Mouse (Mus musculus) myocyte (in vitro differentiated cells): Measurements from ENCODE around the gene Epo. TPM values are rescaled to one million over a fixed set of nuclear protein-coding genes. Genes with fewer than 3 reads are reported as not detected.

ENCODE experiments used
- H3K27me3 ChIP-seq: one replicate; pipeline ENCODE4 v1.6.1; 2011; ENCODE audit not compliant: control insufficient read depth, insufficient read depth, insufficient read length
- H3K36me3 ChIP-seq: one replicate; pipeline ENCODE4 v1.6.1; 2011; ENCODE audit not compliant: control insufficient read depth, insufficient read depth
- H3K4me2 ChIP-seq: one replicate; pipeline ENCODE4 v1.6.1; 2011; ENCODE audit warnings: low read depth, control low read depth
- H3K4me3 ChIP-seq: one replicate; pipeline ENCODE4 v1.5.1; 2011; ENCODE audit warnings: mild to moderate bottlenecking, control low read depth, moderate library complexity
- H3K79me2 ChIP-seq: one replicate; pipeline ENCODE4 v1.6.1; 2011; ENCODE audit not compliant: control insufficient read depth, insufficient read depth
- H3ac ChIP-seq: one replicate; pipeline ENCODE4 v1.6.1; 2011; ENCODE audit not compliant: control insufficient read depth, insufficient read length
- CEBPB ChIP-seq: IDR thresholded peaks from 2 replicates; pipeline ENCODE4 v1.6.1; 2011; ENCODE audit warnings: mild to moderate bottlenecking, moderate library complexity; ENCODE audit not compliant: poor library complexity, insufficient read depth, severe bottlenecking
- E2F4 ChIP-seq: IDR thresholded peaks from one replicate; pipeline ENCODE4 v1.6.1; 2011; ENCODE audit warnings: mild to moderate bottlenecking, control low read depth, moderate library complexity; ENCODE audit not compliant: insufficient read depth
- MAX ChIP-seq: IDR thresholded peaks from one replicate; pipeline ENCODE4 v1.6.1; 2011; ENCODE audit warnings: low read depth, mild to moderate bottlenecking, control low read depth
- MYOD1 ChIP-seq, 3 experiments: IDR thresholded peaks; one replicate each; pipeline ENCODE4 v1.6.1; 2011; ENCODE audit warnings: control low read depth in 2 of 3, low read depth in 2 of 3, mild to moderate bottlenecking in 2 of 3, moderate library complexity in 1 of 3; ENCODE audit not compliant: insufficient read length in 2 of 3, control insufficient read depth in 1 of 3
- MYOG ChIP-seq, 3 experiments: IDR thresholded peaks; one replicate each; pipeline ENCODE4 v1.6.1; 2011; ENCODE audit warnings: control low read depth in 2 of 3, low read depth in 2 of 3, mild to moderate bottlenecking in 2 of 3; ENCODE audit not compliant: insufficient read length in 2 of 3, control insufficient read depth in 1 of 3, insufficient read depth in 1 of 3
- POLR2A ChIP-seq: IDR thresholded peaks from one replicate; pipeline ENCODE4 v1.6.1; 2011; ENCODE audit warnings: low read depth, mild to moderate bottlenecking, control low read depth, moderate library complexity; ENCODE audit not compliant: insufficient read length
- POLR2AphosphoS2 ChIP-seq: IDR thresholded peaks from one replicate; pipeline ENCODE4 v1.6.1; 2011; ENCODE audit warnings: low read depth, control low read depth; ENCODE audit not compliant: insufficient read length
- REST ChIP-seq: IDR thresholded peaks from one replicate; pipeline ENCODE4 v1.6.1; 2011; ENCODE audit warnings: mild to moderate bottlenecking, control low read depth, moderate library complexity; ENCODE audit not compliant: insufficient read depth, insufficient read length
- SRF ChIP-seq: IDR thresholded peaks from one replicate; pipeline ENCODE4 v1.6.1; 2011; ENCODE audit warnings: low read depth; ENCODE audit not compliant: control insufficient read depth, insufficient read length
- TCF12 ChIP-seq: IDR thresholded peaks from one replicate; pipeline ENCODE4 v1.6.1; 2011; ENCODE audit warnings: mild to moderate bottlenecking, control low read depth; ENCODE audit not compliant: poor library complexity, insufficient read depth, severe bottlenecking
- TCF3 ChIP-seq: IDR thresholded peaks from one replicate; pipeline ENCODE4 v1.6.1; 2011; ENCODE audit warnings: low read depth, control low read depth; ENCODE audit not compliant: insufficient read length
- USF1 ChIP-seq: IDR thresholded peaks from one replicate; pipeline ENCODE4 v1.6.1; 2011; ENCODE audit warnings: low read depth, mild to moderate bottlenecking, control low read depth, moderate library complexity
- polyA plus RNA-seq: library from polyadenylated mRNA; unstranded; fragments of >200 nt; fragmentation: generic; extraction: Trizol; gene quantifications from one replicate; pipeline ENCODE4 v1.2.1, GENCODE M21; 2012; ENCODE audit warnings: missing spikeins

Epo gene
- polyA plus RNA-seq, 1 experiment = not detected

DNA sequence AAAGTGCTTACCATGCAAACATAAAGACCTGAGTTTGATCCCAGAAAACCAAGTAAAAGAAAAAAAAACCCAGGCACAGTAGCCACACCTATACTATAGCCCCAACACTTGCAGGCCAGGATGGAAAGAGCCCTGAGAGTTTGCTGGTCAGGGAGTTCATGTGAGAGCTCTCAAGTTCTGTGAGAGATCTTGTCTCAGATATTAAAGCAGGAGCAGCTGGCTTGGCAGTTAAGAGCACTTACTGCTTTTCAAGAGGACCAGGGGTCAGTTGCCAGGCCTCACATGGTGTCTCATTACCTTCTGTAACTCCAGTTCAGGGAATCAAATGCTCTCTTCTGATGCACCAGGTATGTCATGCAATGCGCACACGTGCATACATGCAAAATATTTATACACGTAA lies 1.7 kb upstream of the Epo start:
- H3K36me3 ChIP-seq = no peaks in the 10 kb centered on the region
- TF ChIP-seq SRF (no peak), MYOD1 (IDR thresholded peaks at IDR 0.05; ENCODE audit: control insufficient read depth in 1 of 3, insufficient read length in 2 of 3, low read depth in 2 of 3) (no peak), MAX (no peak), REST (no peak), E2F4 (no peak), TCF12 (no peak), USF1 (no peak), POLR2A (no peak), MYOG (IDR thresholded peaks at IDR 0.05; ENCODE audit: control insufficient read depth in 1 of 3, insufficient read depth in 1 of 3, insufficient read length in 2 of 3, low read depth in 2 of 3) (no peak), POLR2AphosphoS2 (no peak), CEBPB (no peak), TCF3 (no peak)
- peaks cover 5% of the 10 kb centered on the region for H3K27me3 ChIP-seq
- H3ac ChIP-seq = no peak overlapping the region
- no peak overlapping the region for H3K4me3 ChIP-seq
- no peak overlapping the region for H3K4me2 ChIP-seq
- H3K79me2 ChIP-seq = peaks cover 32% of the 10 kb centered on the region

DNA sequence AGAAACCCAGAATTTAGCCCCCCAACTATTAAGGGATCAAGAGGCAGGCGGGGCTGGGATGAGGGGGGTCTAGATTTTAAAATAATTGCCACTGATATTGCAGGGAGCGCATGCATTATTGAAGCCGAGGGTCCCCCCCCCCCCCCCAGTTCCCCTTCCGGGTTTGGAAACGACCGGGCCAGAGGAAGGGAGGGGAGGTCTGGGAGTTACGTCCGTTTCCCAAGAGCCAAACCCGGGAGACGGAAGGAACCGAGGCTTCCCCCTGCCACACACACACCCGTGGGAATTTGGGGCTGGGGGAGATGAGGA lies 280 bp downstream of the Epo start:
- H3K4me3 ChIP-seq = peak overlapping the region; percentile 100
- peaks cover 34% of the 10 kb centered on the region for H3K79me2 ChIP-seq
- no peaks in the 10 kb centered on the region for H3K27me3 ChIP-seq
- no peaks in the 10 kb centered on the region for H3K36me3 ChIP-seq
- no peak for TF ChIP-seq POLR2AphosphoS2
- no peak for TF ChIP-seq TCF12
- no peak for TF ChIP-seq USF1
- TF ChIP-seq MAX = no peak
- TF ChIP-seq SRF = no peak
- TF ChIP-seq MYOD1 (IDR thresholded peaks at IDR 0.05; ENCODE audit: control insufficient read depth in 1 of 3, insufficient read length in 2 of 3, low read depth in 2 of 3) = no peak
- TF ChIP-seq TCF3 = no peak
- TF ChIP-seq E2F4 = no peak
- no peak for TF ChIP-seq MYOG (IDR thresholded peaks at IDR 0.05; ENCODE audit: control insufficient read depth in 1 of 3, insufficient read depth in 1 of 3, insufficient read length in 2 of 3, low read depth in 2 of 3)
- TF ChIP-seq REST = no peak
- no peak for TF ChIP-seq POLR2A
- TF ChIP-seq CEBPB = no peak
- peak overlapping the region; percentile 88 for H3K4me2 ChIP-seq
- peak overlapping the region; percentile 15 for H3ac ChIP-seq

DNA sequence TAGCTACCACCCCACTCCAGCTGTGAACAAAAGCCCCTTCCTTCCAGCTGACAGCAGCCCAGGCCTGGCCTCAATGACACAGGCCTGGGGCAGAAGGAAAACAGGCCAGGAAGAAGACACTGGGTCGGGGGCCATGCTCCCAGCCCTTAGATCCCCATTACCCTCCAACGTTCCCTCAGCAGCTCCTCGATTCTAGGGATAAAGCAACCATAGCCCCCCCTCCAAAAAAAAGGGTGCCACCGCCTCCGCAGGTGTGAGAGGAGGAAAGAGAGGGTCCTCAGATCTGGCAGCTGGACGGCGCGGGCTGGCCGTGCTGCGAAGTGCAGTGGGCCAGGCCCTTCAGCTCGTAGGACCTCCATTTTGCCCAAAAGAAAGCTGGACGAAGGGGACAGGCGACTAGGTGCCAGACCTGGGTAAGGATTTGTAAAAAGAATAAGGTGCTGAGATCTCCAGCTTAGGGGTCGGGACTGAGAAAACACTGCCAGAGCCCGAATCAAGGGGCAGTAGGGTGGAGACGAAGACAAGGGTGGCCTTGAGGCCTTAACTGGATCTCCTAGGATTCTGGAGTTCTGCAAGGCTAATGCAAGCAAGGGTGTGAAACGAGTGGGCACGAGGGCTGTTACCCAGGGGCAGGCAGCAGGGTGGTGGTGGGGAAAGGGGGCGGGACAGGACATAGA lies 773 bp downstream of the Epo start:
- peak overlapping the region; percentile 15 for H3ac ChIP-seq
- peak overlapping the region; percentile 88 for H3K4me2 ChIP-seq
- H3K36me3 ChIP-seq = no peaks in the 10 kb centered on the region
- peak overlapping the region; percentile 100 for H3K4me3 ChIP-seq
- H3K79me2 ChIP-seq = peaks cover 34% of the 10 kb centered on the region
- no peak for TF ChIP-seq REST
- TF ChIP-seq E2F4 = no peak
- no peak for TF ChIP-seq TCF12
- no peak for TF ChIP-seq POLR2A
- TF ChIP-seq MYOD1 (IDR thresholded peaks at IDR 0.05; ENCODE audit: control insufficient read depth in 1 of 3, insufficient read length in 2 of 3, low read depth in 2 of 3) = no peak
- no peak for TF ChIP-seq USF1
- TF ChIP-seq TCF3 = no peak
- TF ChIP-seq SRF = no peak
- no peak for TF ChIP-seq MYOG (IDR thresholded peaks at IDR 0.05; ENCODE audit: control insufficient read depth in 1 of 3, insufficient read depth in 1 of 3, insufficient read length in 2 of 3, low read depth in 2 of 3)
- TF ChIP-seq POLR2AphosphoS2 = no peak
- no peak for TF ChIP-seq CEBPB
- TF ChIP-seq MAX = no peak
- no peaks in the 10 kb centered on the region for H3K27me3 ChIP-seq

DNA sequence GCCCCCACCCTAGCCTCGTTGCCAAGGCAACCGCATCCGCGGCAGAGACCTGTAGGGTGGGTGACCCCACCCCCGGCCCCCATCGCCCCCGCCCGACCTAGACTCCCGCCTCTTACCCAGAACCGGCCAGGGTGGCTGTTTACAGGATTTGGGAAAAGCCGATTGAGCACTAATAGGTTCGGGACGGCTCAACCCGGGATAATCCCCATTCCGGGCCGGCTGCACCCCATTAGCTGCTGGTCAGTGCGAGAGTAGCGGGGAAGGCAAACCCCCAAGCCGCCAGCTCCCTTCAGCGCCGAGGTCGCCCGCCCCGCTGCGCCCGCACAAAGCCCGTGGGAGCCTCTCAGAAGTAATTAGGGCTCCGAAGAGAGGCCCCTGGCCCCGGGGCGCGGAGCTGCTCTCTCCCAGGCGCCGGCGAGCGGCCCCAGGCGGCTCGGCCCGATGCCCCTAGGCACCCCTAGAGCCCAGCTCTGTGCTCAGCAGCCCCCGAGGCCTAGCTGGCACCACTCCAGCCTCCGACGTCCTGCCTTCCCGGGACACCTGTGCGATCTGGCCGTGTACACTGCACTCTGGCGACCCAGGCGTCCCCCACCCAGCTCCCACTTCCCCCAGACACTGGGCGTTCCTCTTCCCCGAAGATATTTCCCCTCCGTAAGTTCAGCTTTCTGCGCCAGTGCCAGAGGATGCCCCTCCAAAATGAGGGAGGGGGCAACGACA lies 1.5 kb downstream of the Epo start:
- peak overlapping the region; percentile 88 for H3K4me2 ChIP-seq
- H3K36me3 ChIP-seq = no peaks in the 10 kb centered on the region
- peaks cover 34% of the 10 kb centered on the region for H3K79me2 ChIP-seq
- no peak for TF ChIP-seq MYOD1 (IDR thresholded peaks at IDR 0.05; ENCODE audit: control insufficient read depth in 1 of 3, insufficient read length in 2 of 3, low read depth in 2 of 3)
- TF ChIP-seq POLR2AphosphoS2 = no peak
- peak; percentile 26 for TF ChIP-seq POLR2A
- TF ChIP-seq E2F4 = no peak
- TF ChIP-seq MYOG (IDR thresholded peaks at IDR 0.05; ENCODE audit: control insufficient read depth in 1 of 3, insufficient read depth in 1 of 3, insufficient read length in 2 of 3, low read depth in 2 of 3) = peak in 1 of 3 experiments; percentile 20
- no peak for TF ChIP-seq REST
- TF ChIP-seq USF1 = no peak
- TF ChIP-seq MAX = no peak
- H3K27me3 ChIP-seq = no peaks in the 10 kb centered on the region
- peak overlapping the region; percentile 15 for H3ac ChIP-seq
- peak overlapping the region; percentile 100 for H3K4me3 ChIP-seq
